Mouse (Mus musculus) thymus, adult 2 months (tissue): ENCODE results near the gene Sds. TPM values are rescaled to one million over a fixed set of nuclear protein-coding genes. Genes with fewer than 3 reads are reported as not detected.

Source experiments
- DNase-seq: peaks from one replicate; pipeline ENCODE4 v3.0.0; 2021
- H3K27ac ChIP-seq: fragments of 200-500 bp; 2 replicates; pipeline ENCODE4 v1.5.1; 2012; ENCODE audit warnings: low read length, control low read depth; ENCODE audit not compliant: control insufficient read depth, insufficient read depth
- H3K27me3 ChIP-seq: fragments of 200-500 bp; 2 replicates; pipeline ENCODE4 v1.6.1; 2012; ENCODE audit warnings: mild to moderate bottlenecking, low read length, moderate library complexity, mixed read lengths; ENCODE audit not compliant: control insufficient read depth, insufficient read depth
- H3K36me3 ChIP-seq: fragments of 200-500 bp; 2 replicates; pipeline ENCODE4 v1.6.1; 2012; ENCODE audit warnings: mild to moderate bottlenecking, low read length, moderate library complexity; ENCODE audit not compliant: control insufficient read depth, insufficient read depth
- H3K4me1 ChIP-seq: fragments of 200-500 bp; replicated peaks from 2 replicates; pipeline ENCODE4 v1.6.1; 2012; ENCODE audit warnings: low read length; ENCODE audit not compliant: control insufficient read depth, insufficient read depth
- H3K4me3 ChIP-seq: fragments of 200-500 bp; 2 replicates; pipeline ENCODE4 v1.5.1; 2012; ENCODE audit warnings: mild to moderate bottlenecking, low read length, control low read depth, moderate library complexity; ENCODE audit not compliant: control insufficient read depth, insufficient read depth
- CTCF ChIP-seq: fragments of 200-500 bp; IDR thresholded peaks from 2 replicates; pipeline ENCODE4 v1.5.1; 2012; ENCODE audit warnings: mild to moderate bottlenecking, control low read depth, low read length, moderate library complexity, borderline replicate concordance; ENCODE audit not compliant: control insufficient read depth, poor library complexity, insufficient read depth; ENCODE audit errors: extremely low read depth
- POLR2A ChIP-seq: fragments of 200-500 bp; IDR thresholded peaks from 2 replicates; pipeline ENCODE4 v1.6.1; 2012; ENCODE audit warnings: mild to moderate bottlenecking, low read length, control low read depth, moderate library complexity; ENCODE audit not compliant: control insufficient read depth, poor library complexity, insufficient read depth; ENCODE audit errors: extremely low read depth
- WGBS: fragments of 180-500 bp; shearing (Covaris S2); methylation state at CpG from one replicate; pipeline ENCODE4 v1.1.7; 2018; 5-methylcytosine and 5-hydroxymethylcytosine counted together
- polyA plus RNA-seq: library from polyadenylated mRNA; depleted of rRNA; stranded (reverse); fragments of >200 nt; gene quantifications from 2 replicates; pipeline ENCODE4 v1.2.3, GENCODE M21; 2012

Sds gene
- polyA plus RNA-seq, 1 experiment, result 0.75 TPM

GRCm38 (mm10) chr5:120440733-120441132 lies 35.6 kb upstream of the Sds start:
- TF ChIP-seq POLR2A, result no peak
- TF ChIP-seq CTCF, result peak; percentile 89
- DNase-seq, result peak; percentile 82
- Histone ChIP-seq H3K27me3 (peaks cover 28% of the 10 kb centered on the region), H3K27ac (no peak overlapping the region), H3K4me3 (no peak overlapping the region), H3K4me1 (no peaks in the 10 kb centered on the region), H3K36me3 (no peaks in the 10 kb centered on the region)
- 7% methylated on average over 13 of the region's 14 CpGs for WGBS

GRCm38 (mm10) chr5:120447305-120447704 lies 29.0 kb upstream of the Sds start:
- DNase-seq, result no peak
- no peaks in the 10 kb centered on the region; the same call in 1 of the 2 replicates for H3K27me3 ChIP-seq

GRCm38 (mm10) chr5:120454756-120455337 lies 21.5 kb upstream of the Sds start:
- WGBS, result 59% methylated on average over 14 of the region's 14 CpGs
- H3K27ac ChIP-seq, result no peak overlapping the region
- H3K36me3 ChIP-seq, result no peaks in the 10 kb centered on the region
- H3K27me3 ChIP-seq, result no peaks in the 10 kb centered on the region
- no peak for DNase-seq
- H3K4me3 ChIP-seq, result no peak overlapping the region
- no peaks in the 10 kb centered on the region for H3K4me1 ChIP-seq
- TF ChIP-seq CTCF (no peak), POLR2A (no peak)

More at GRCm38 (mm10) chr5:120447305-120447704, 29.0 kb upstream of the Sds start:
- 38% methylated on average over 13 of the region's 13 CpGs for WGBS
- no peak for TF ChIP-seq CTCF
- TF ChIP-seq POLR2A, result no peak
- H3K27ac ChIP-seq, result no peak overlapping the region
- no peaks in the 10 kb centered on the region for H3K4me1 ChIP-seq
- no peak overlapping the region for H3K4me3 ChIP-seq
- no peaks in the 10 kb centered on the region for H3K36me3 ChIP-seq

- DNase-seq, result no peak
- H3K4me1 ChIP-seq, result no peaks in the 10 kb centered on the region
- WGBS, result 3% methylated on average over 1 of the region's 1 CpGs
Observed at GRCm38 (mm10) chr5:120456253-120456652, 20.1 kb upstream of the Sds start.

GRCm38 (mm10) chr5:120456841-120457554 lies 19.3 kb upstream of the Sds start:
- no peak for TF ChIP-seq CTCF
- no peak for TF ChIP-seq POLR2A
- Histone ChIP-seq H3K36me3 (no peaks in the 10 kb centered on the region), H3K4me1 (no peaks in the 10 kb centered on the region), H3K4me3 (no peak overlapping the region), H3K27ac (no peak overlapping the region), H3K27me3 (no peaks in the 10 kb centered on the region)
- no peak for DNase-seq
- WGBS, result 58% methylated on average over 7 of the region's 7 CpGs

More at GRCm38 (mm10) chr5:120456253-120456652, 20.1 kb upstream of the Sds start:
- Histone ChIP-seq H3K27ac (no peak overlapping the region), H3K27me3 (no peaks in the 10 kb centered on the region), H3K36me3 (no peaks in the 10 kb centered on the region), H3K4me3 (no peak overlapping the region)
- no peak for TF ChIP-seq CTCF
- TF ChIP-seq POLR2A, result no peak

- WGBS, result 13% methylated on average over 9 of the region's 9 CpGs
- peak; percentile 40 for DNase-seq
- Histone ChIP-seq H3K36me3 (no peaks in the 10 kb centered on the region), H3K27me3 (no peaks in the 10 kb centered on the region), H3K27ac (no peak overlapping the region), H3K4me1 (no peaks in the 10 kb centered on the region), H3K4me3 (no peak overlapping the region)
- peak; percentile 47; the same call in 1 of the 2 replicates for TF ChIP-seq CTCF
- TF ChIP-seq POLR2A, result no peak
Observed at GRCm38 (mm10) chr5:120457628-120458027, 18.7 kb upstream of the Sds start.
